Mouse (Mus musculus): Measurements from ENCODE around the gene Gabrb1. TPM values are rescaled to one million over a fixed set of nuclear protein-coding genes. Genes with fewer than 3 reads are reported as not detected.

The Gabrb1 gene
- polyA plus RNA-seq, 1 experiment: not detected

DNA sequence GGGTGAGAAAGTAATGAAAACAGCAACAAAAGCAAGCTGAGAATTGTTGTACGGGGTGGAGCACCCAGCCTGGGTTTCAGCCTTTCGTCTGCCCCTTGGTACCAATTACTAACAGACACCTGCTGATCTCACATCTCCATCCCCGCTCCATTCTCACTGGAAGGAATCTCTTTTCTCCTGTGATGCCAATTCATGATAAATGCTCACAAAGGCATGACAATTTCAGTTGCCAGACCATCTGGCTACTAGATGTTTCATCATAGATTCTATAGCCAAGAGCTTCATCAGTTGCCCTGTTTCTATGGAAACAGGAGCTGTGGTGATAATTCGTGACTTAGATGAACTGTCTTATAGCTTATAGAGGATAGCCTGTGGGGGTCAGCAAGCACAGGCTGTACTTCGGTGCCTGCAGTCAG lies 329.1 kb downstream of the Gabrb1 start:
- 76% methylated on average over 5 of the region's 5 CpGs for WGBS
- no peak for DNase-seq (ENCODE audit: low read depth in 1 of 2, low spot score in 2 of 2)
- TF ChIP-seq POLR2A (IDR thresholded peaks at IDR 0.05; ENCODE audit: low read depth, low read length) (no peak), CTCF (IDR thresholded peaks at IDR 0.05; ENCODE audit: extremely low read depth, insufficient read depth, insufficient read length, insufficient replicate concordance) (no peak)

DNA sequence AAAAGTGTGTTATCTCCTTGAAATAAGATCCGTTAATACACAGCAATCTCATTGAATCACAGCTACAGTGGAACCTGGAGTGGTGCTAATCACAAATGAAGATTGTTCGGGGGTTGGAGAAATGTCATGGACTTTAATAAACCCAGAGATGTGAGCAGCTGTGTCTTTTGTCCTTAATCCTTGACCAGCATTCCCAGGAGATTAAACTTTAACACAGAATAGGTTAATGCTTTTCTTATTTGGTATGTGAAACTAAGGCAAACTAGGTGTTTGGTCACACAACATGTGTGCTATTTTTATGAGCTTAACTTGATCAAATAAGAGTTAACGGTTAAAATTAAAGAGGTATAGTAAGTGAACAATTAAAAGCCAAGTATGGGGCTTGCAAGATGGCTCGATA lies 341.6 kb downstream of the Gabrb1 start:
- DNase-seq (ENCODE audit: low read depth in 1 of 2, low spot score in 2 of 2): no peak
- H3K27me3 ChIP-seq (ENCODE audit: control insufficient read depth, insufficient read depth, low read length): no peaks in the 10 kb centered on the region
- WGBS: 85% methylated on average over 4 of the region's 4 CpGs
- H3K27ac ChIP-seq (ENCODE audit: insufficient read depth, low read length): no peak overlapping the region
- TF ChIP-seq POLR2A (IDR thresholded peaks at IDR 0.05; ENCODE audit: low read depth, low read length): no peak
- H3K36me3 ChIP-seq (ENCODE audit: control insufficient read depth, insufficient read depth, low read length): no peaks in the 10 kb centered on the region
- H3K4me3 ChIP-seq (ENCODE audit: extremely low read depth, insufficient read depth, insufficient read length): no peak overlapping the region
- H3K4me1 ChIP-seq (ENCODE audit: control insufficient read depth, insufficient read depth, insufficient read length): no peaks in the 10 kb centered on the region

More for the DNA sequence above, 329.1 kb downstream of the Gabrb1 start:
- Histone ChIP-seq H3K4me3 (ENCODE audit: extremely low read depth, insufficient read depth, insufficient read length) (no peak overlapping the region), H3K27me3 (ENCODE audit: control insufficient read depth, insufficient read depth, low read length) (no peaks in the 10 kb centered on the region), H3K4me1 (ENCODE audit: control insufficient read depth, insufficient read depth, insufficient read length) (no peaks in the 10 kb centered on the region), H3K36me3 (ENCODE audit: control insufficient read depth, insufficient read depth, low read length) (no peaks in the 10 kb centered on the region), H3K27ac (ENCODE audit: insufficient read depth, low read length) (no peak overlapping the region)

DNA sequence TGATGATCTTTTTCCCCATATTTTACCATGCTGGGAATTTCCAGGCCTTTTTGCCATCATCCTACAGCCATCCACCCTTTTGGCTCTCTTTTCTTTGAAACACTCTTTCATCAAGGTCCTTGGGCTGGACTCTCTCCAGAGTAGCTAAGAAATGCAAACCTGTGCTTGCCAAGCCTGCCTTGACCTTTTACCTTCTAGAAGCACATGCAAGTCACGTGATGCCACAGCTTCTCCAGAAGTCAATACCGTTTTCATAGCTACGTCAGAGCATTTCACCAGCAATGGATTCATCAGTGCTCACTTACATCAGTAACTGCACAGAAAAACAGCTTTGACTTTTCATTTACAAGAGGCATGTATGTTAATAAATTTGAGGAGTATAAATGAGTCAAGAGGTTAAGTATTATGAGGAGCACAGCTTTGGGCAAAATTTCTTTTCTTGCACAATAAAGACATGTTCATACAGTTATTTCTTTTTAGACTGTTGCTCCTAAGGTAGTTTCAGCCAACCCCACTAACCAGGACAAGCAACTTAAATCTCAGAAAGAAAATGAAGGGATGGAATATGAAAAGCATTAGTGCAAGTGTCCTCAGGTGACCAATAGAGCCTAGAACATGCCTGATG lies 346.0 kb downstream of the Gabrb1 start:
- Histone ChIP-seq H3K4me1 (ENCODE audit: control insufficient read depth, insufficient read depth, insufficient read length) (no peaks in the 10 kb centered on the region), H3K36me3 (ENCODE audit: control insufficient read depth, insufficient read depth, low read length) (no peaks in the 10 kb centered on the region), H3K27me3 (ENCODE audit: control insufficient read depth, insufficient read depth, low read length) (no peaks in the 10 kb centered on the region), H3K4me3 (ENCODE audit: extremely low read depth, insufficient read depth, insufficient read length) (no peak overlapping the region), H3K27ac (ENCODE audit: insufficient read depth, low read length) (no peak overlapping the region)
- 75% methylated on average over 3 of the region's 3 CpGs for WGBS
- DNase-seq (ENCODE audit: low read depth in 1 of 2, low spot score in 2 of 2): no peak
- no peak for TF ChIP-seq POLR2A (IDR thresholded peaks at IDR 0.05; ENCODE audit: low read depth, low read length)
- no peak for TF ChIP-seq CTCF (IDR thresholded peaks at IDR 0.05; ENCODE audit: extremely low read depth, insufficient read depth, insufficient read length, insufficient replicate concordance)

DNA sequence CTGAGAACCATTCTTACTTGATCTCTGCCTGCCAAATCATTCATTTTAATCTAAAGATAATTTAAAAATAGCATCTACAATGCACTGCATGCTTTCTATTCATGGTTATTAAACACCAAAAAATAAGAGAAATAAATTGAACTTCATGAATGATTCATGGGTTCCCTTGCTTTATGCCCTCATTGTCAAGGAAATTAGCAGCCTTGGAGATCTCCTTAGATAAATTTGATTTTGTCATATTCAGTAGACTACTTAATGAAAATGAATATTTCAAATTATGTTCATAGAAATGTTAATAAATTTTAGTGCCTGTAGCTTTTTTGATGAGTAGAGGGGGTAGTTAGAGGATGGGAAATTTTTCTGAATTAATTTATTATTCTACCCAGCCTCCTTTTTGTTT lies 379.0 kb downstream of the Gabrb1 start:
- Histone ChIP-seq H3K36me3 (ENCODE audit: control insufficient read depth, insufficient read depth, low read length) (no peaks in the 10 kb centered on the region), H3K4me1 (ENCODE audit: control insufficient read depth, insufficient read depth, insufficient read length) (no peaks in the 10 kb centered on the region), H3K27me3 (ENCODE audit: control insufficient read depth, insufficient read depth, low read length) (no peaks in the 10 kb centered on the region)

DNA sequence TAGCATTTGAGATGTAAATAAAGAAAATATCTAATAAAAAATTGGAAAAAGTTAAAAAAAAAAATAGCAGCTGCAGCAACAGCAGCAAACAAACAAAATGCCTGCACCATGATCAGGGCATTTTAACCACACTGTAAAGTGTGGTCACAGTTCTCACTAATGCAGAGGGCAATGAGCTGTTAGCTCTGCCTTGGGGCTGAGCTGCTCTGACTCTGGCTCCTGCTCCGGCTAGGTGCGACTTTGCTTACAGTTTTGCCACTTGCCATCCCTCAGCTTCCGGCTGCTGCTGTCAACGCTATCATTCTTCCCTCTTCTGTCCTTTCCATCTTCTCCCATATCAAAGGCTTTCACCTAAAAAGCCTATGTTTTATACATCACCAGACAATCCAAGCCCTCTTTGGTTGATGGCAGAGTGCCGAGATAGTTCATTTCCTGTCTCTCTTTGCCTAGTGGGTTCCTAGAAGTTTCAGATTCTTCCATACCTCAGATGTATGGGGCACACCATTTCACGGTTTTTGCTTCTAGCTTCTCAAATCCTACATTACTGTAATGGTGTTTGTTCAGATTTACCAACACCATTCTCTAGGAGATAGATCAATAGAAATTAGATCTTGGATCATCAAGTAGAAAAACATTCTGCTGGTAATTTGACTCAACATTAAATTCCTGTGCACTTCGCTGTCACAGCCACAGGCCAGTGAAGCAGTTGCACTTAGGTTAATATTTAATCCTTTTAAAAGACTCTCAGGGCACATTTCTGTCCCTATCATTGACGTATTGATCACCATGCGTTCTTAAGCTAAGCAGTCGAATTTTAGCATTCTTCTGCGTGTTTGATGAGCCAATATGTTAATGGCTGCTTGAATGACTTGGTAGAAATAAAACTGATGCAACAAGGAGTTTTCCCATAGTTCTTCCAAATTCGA lies 385.6 kb downstream of the Gabrb1 start:
- no peak for DNase-seq (ENCODE audit: low read depth in 1 of 2, low spot score in 2 of 2)
- H3K4me3 ChIP-seq (ENCODE audit: extremely low read depth, insufficient read depth, insufficient read length): no peak overlapping the region
- no peaks in the 10 kb centered on the region for H3K4me1 ChIP-seq (ENCODE audit: control insufficient read depth, insufficient read depth, insufficient read length)
- H3K36me3 ChIP-seq (ENCODE audit: control insufficient read depth, insufficient read depth, low read length): no peaks in the 10 kb centered on the region
- H3K27me3 ChIP-seq (ENCODE audit: control insufficient read depth, insufficient read depth, low read length): no peaks in the 10 kb centered on the region
- H3K27ac ChIP-seq (ENCODE audit: insufficient read depth, low read length): no peak overlapping the region
- 82% methylated on average over 12 of the region's 12 CpGs for WGBS
- no peak for TF ChIP-seq POLR2A (IDR thresholded peaks at IDR 0.05; ENCODE audit: low read depth, low read length)
- no peak for TF ChIP-seq CTCF (IDR thresholded peaks at IDR 0.05; ENCODE audit: extremely low read depth, insufficient read depth, insufficient read length, insufficient replicate concordance)

More for the DNA sequence above, 379.0 kb downstream of the Gabrb1 start:
- Histone ChIP-seq H3K27ac (ENCODE audit: insufficient read depth, low read length) (no peak overlapping the region), H3K4me3 (ENCODE audit: extremely low read depth, insufficient read depth, insufficient read length) (no peak overlapping the region)
- TF ChIP-seq POLR2A (IDR thresholded peaks at IDR 0.05; ENCODE audit: low read depth, low read length) (no peak), CTCF (IDR thresholded peaks at IDR 0.05; ENCODE audit: extremely low read depth, insufficient read depth, insufficient read length, insufficient replicate concordance) (no peak)
- DNase-seq (ENCODE audit: low read depth in 1 of 2, low spot score in 2 of 2): no peak

DNA sequence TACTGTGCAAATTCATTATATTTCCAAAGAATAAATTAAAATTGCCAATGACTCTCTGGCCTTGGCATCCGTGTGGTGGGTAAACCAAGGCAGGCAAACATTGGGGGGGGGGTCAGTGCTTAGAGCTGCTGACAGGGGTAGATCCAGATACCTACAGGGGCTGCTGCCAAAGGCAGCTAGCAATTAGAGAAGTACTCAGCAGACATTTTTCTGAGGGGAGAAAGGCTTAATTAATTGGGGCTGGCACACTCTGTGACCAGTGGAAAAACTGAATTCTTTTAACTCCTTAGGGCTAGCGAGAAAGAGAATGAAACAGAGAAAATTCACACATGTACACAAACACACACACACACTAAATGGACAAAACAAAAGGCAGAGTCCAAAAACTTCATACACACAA lies 388.3 kb downstream of the Gabrb1 start:
- no peak overlapping the region for H3K4me3 ChIP-seq (ENCODE audit: extremely low read depth, insufficient read depth, insufficient read length)
- no peak overlapping the region for H3K27ac ChIP-seq (ENCODE audit: insufficient read depth, low read length)
- no peaks in the 10 kb centered on the region for H3K4me1 ChIP-seq (ENCODE audit: control insufficient read depth, insufficient read depth, insufficient read length)
- no peaks in the 10 kb centered on the region for H3K27me3 ChIP-seq (ENCODE audit: control insufficient read depth, insufficient read depth, low read length)
- TF ChIP-seq CTCF (IDR thresholded peaks at IDR 0.05; ENCODE audit: extremely low read depth, insufficient read depth, insufficient read length, insufficient replicate concordance) (no peak), POLR2A (IDR thresholded peaks at IDR 0.05; ENCODE audit: low read depth, low read length) (no peak)
- no peak for DNase-seq (ENCODE audit: low read depth in 1 of 2, low spot score in 2 of 2)
- no peaks in the 10 kb centered on the region for H3K36me3 ChIP-seq (ENCODE audit: control insufficient read depth, insufficient read depth, low read length)
- 84% methylated on average over 2 of the region's 2 CpGs for WGBS

DNA sequence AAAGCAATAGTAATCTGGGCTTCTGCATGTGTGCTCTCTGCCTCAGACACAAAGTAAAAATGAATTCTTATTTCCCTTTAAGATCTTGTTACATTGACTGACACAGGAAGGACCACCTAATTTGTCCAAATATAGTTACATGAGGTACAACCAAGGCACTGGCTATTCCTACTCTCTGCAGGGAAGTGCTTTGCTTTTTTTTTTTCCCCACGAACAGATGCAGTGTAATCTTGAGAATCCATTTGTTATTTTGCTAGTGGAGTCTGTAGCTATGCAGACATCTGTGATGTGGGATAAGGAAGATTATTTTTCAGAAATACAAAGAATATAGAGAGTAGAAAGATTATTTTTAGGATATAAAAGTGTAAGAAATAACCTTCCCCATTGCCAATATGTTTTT lies 406.2 kb downstream of the Gabrb1 start:
- whole genome bisulfite sequencing: 19% methylated on average over 1 of the region's 1 CpGs
- Histone ChIP-seq H3K27ac (ENCODE audit: insufficient read depth, low read length) (no peak overlapping the region), H3K27me3 (ENCODE audit: control insufficient read depth, insufficient read depth, low read length) (no peaks in the 10 kb centered on the region), H3K4me3 (ENCODE audit: extremely low read depth, insufficient read depth, insufficient read length) (no peak overlapping the region), H3K4me1 (ENCODE audit: control insufficient read depth, insufficient read depth, insufficient read length) (no peaks in the 10 kb centered on the region), H3K36me3 (ENCODE audit: control insufficient read depth, insufficient read depth, low read length) (no peaks in the 10 kb centered on the region)
- no peak for DNase-seq (ENCODE audit: low read depth in 1 of 2, low spot score in 2 of 2)
- TF ChIP-seq CTCF (IDR thresholded peaks at IDR 0.05; ENCODE audit: extremely low read depth, insufficient read depth, insufficient read length, insufficient replicate concordance) (no peak), POLR2A (IDR thresholded peaks at IDR 0.05; ENCODE audit: low read depth, low read length) (no peak)

All from spleen, adult 2 months (tissue).